Comparison of ENCODE assay signal across 8 mouse cellular contexts in the genomic region with DNA sequence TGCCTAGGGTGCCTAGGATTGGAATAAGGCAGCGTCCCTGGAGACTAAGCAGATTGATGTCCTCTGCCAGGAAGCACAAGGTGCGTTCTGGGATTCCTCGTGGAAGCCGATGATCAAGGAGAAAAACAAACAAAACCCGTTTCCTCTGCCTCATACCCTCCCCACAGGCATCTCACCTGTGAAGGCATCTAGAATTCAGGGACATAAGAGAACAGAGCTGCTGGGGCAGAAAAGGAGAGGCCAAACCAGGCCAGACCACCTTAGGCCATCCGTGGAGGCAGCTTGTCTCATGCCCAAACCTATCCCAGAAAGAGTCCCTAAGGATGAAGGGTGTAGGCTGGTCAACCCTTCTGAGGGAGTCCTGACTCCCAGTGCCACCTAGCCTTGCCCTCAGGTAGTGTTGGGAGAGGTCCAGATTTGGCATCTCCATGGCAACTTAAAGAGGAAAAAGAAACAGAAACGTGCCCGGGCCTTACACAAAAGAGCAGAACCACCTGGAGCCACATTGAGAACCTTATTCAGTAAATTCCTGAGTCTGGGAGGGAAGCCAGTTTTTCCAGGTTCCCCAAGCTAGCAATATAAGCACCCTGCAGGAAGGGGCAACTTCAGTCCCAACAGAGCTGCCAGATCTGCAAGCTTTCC. TPM values are rescaled to one million over a fixed set of nuclear protein-coding genes. Genes with fewer than 3 reads are reported as not detected.
DNase-seq lines count a peak whose midpoint lies in the region; ATAC-seq and TF ChIP-seq lines count a peak whose summit lies in the region.

Gene Tmem132a, minus strand, starts transcription at position 55 of the 642 bp plus-strand sequence.

- peak within 1 kb of the TSS; percentile 52; the same call in 1 of the 2 replicates for H3K27ac ChIP-seq in heart, postnatal 0 days (ENCODE audit: low read depth)

- no peaks in the 10 kb centered on the region for H3K27me3 ChIP-seq in heart, postnatal 0 days (ENCODE audit: control insufficient read depth, insufficient read depth, low read length)

- 7% methylated on average over 8 of the region's 8 CpGs for WGBS in heart, postnatal 0 days

- peak within 1 kb of the TSS; percentile 67 for H3K9ac ChIP-seq in heart, postnatal 0 days (replicated peaks; ENCODE audit: low read depth, low read length)

- no peak for TF ChIP-seq EP300 in heart, postnatal 0 days (IDR thresholded peaks at IDR 0.05; ENCODE audit: low read depth)

- H3K9me3 ChIP-seq in heart, postnatal 0 days (replicated peaks; ENCODE audit: control insufficient read depth, low read length), result no peaks in the 10 kb centered on the region

- peak within 1 kb of the TSS; percentile 84 for H3K4me2 ChIP-seq in heart, postnatal 0 days (ENCODE audit: low read depth, low read length)

- TF ChIP-seq CTCF in heart, postnatal 0 days (IDR thresholded peaks at IDR 0.05; ENCODE audit: low read depth), result no peak

- peaks cover 14% of the 10 kb centered on the region; the same call in 1 of the 2 replicates for H3K4me1 ChIP-seq in heart, postnatal 0 days (ENCODE audit: control insufficient read depth, insufficient read depth)

- no peak for DNase-seq in left cerebral cortex, adult 18-20 months (ENCODE audit: low spot score in 2 of 2)
- no peak for DNase-seq in left cerebral cortex, adult 9 months (ENCODE audit: low spot score in 2 of 2)
- peak; percentile 71 to 79 for DNase-seq in cerebellum, postnatal 10 days
- no peak for DNase-seq in heart, postnatal 0 days (ENCODE audit: low spot score)
- DNase-seq in layer of hippocampus, postnatal 14 days (ENCODE audit: low spot score in 2 of 2), result no peak
- peak; percentile 57 for DNase-seq in lung, postnatal 25 days (ENCODE audit: low spot score)
- DNase-seq in thymus, postnatal 4 days, result no peak
- no peak for DNase-seq in spleen, adult 12 weeks (ENCODE audit: low spot score)

- peaks cover 52% of the 10 kb centered on the region for H3K36me3 ChIP-seq in heart, postnatal 0 days (replicated peaks; ENCODE audit: control insufficient read depth, insufficient read depth, low read length)

- H3K4me3 ChIP-seq in heart, postnatal 0 days (ENCODE audit: low read depth, low read length), result peak within 1 kb of the TSS; percentile 70

- ATAC-seq in heart, postnatal 0 days (ENCODE audit: insufficient read depth, low read depth), result no peak

RNA-seq across cellular contexts. Expression of gene Tmem132a, which starts in this region (rescaled TPM):
- 100 to 1,000 TPM; 233 to 258 TPM for total RNA-seq in left cerebral cortex, adult 18-20 months (2021)
- total RNA-seq in heart, postnatal 0 days (2014; rRNA removed; ENCODE audit: low replicate concordance), result 69.1 and 71.7 TPM in 2 replicates
- 19.3 and 19.5 TPM in 2 replicates for polyA plus RNA-seq in heart, postnatal 0 days (2015; fragmentation: Nextera tagmentation; extraction: Ambion mirVana)
- 100 to 1,000 TPM; 221 to 224 TPM for total RNA-seq in layer of hippocampus, postnatal 14 days (2021)

Comparison
In these comparisons a context has a peak if more than half of its experiments do, and no peak if none do; other contexts are left out.
1. DNase-seq: peak in cerebellum, postnatal 10 days (2 of 2) and lung, postnatal 25 days (single experiment); none in left cerebral cortex, adult 18-20 months (0 of 2), left cerebral cortex, adult 9 months (0 of 2), heart, postnatal 0 days (single experiment), layer of hippocampus, postnatal 14 days (0 of 2), thymus, postnatal 4 days (single experiment) and spleen, adult 12 weeks (single experiment).